Mouse (Mus musculus) heart, postnatal 0 days (tissue): ENCODE results near the gene B830017H08Rik. TPM values are rescaled to one million over a fixed set of nuclear protein-coding genes. Genes with fewer than 3 reads are reported as not detected.

ENCODE experiments used
- ATAC-seq: fragments of 200-750 bp; cut with Nextera tagmentation; 2 replicates; pipeline ENCODE4 v1.8.0; 2017; ENCODE audit warnings: low read depth, moderate number of reproducible peaks, moderate library complexity; ENCODE audit not compliant: insufficient read depth
- DNase-seq: peaks from one replicate; pipeline ENCODE4 v3.0.0-alpha.2; 2016; ENCODE audit warnings: low spot score
- H3K27ac ChIP-seq: fragments of 300-500 bp; sonication (generic); 2 replicates; pipeline ENCODE4 v1.5.1; 2014; ENCODE audit warnings: low read depth, mild to moderate bottlenecking
- H3K27me3 ChIP-seq: fragments of 300-500 bp; sonication (generic); 2 replicates; pipeline ENCODE4 v1.6.1; 2014; ENCODE audit warnings: low read length, mixed read lengths; ENCODE audit not compliant: control insufficient read depth, insufficient read depth
- H3K36me3 ChIP-seq: fragments of 300-500 bp; sonication (generic); replicated peaks from 2 replicates; pipeline ENCODE4 v1.6.1; 2014; ENCODE audit warnings: low read length, mixed read lengths; ENCODE audit not compliant: control insufficient read depth, insufficient read depth
- H3K4me1 ChIP-seq: fragments of 300-500 bp; sonication (generic); 2 replicates; pipeline ENCODE4 v1.6.1; 2014; ENCODE audit warnings: antibody characterized with exemption; ENCODE audit not compliant: control insufficient read depth, insufficient read depth
- H3K4me2 ChIP-seq: fragments of 300-500 bp; sonication (generic); 2 replicates; pipeline ENCODE4 v1.6.1; 2014; ENCODE audit warnings: low read depth, mild to moderate bottlenecking, low read length, moderate library complexity
- H3K4me3 ChIP-seq: fragments of 300-500 bp; sonication (generic); 2 replicates; pipeline ENCODE4 v1.5.1; 2014; ENCODE audit warnings: low read depth, low read length
- H3K9ac ChIP-seq: fragments of 300-500 bp; sonication (generic); replicated peaks from 2 replicates; pipeline ENCODE4 v1.6.1; 2014; ENCODE audit warnings: low read depth, low read length, mixed read lengths
- H3K9me3 ChIP-seq: fragments of 300-500 bp; sonication (generic); replicated peaks from 2 replicates; pipeline ENCODE4 v1.6.1; 2016; ENCODE audit warnings: low read length; ENCODE audit not compliant: control insufficient read depth
- CTCF ChIP-seq: IDR thresholded peaks from 2 replicates; pipeline ENCODE4 v1.5.1; 2016; ENCODE audit warnings: antibody characterized with exemption, control low read depth, low read depth
- EP300 ChIP-seq: IDR thresholded peaks from 2 replicates; pipeline ENCODE4 v1.6.1; 2016; ENCODE audit warnings: antibody characterized with exemption, low read depth
- WGBS: fragments of 180-500 bp; shearing (Covaris S2); extraction: QIAGEN DNeasy Blood & Tissue Kit; methylation state at CpG from one replicate; pipeline ENCODE4 v1.1.7; 2014; 5-methylcytosine and 5-hydroxymethylcytosine counted together
- polyA plus RNA-seq: library from polyadenylated mRNA; unstranded; fragments of >200 nt; fragmentation: Nextera tagmentation; extraction: Ambion mirVana; gene quantifications from 2 replicates; pipeline ENCODE4 v1.2.1, GENCODE M21; 2015
- total RNA-seq: library from RNA; depleted of rRNA; stranded (reverse); fragments of >200 nt; gene quantifications from 2 replicates; pipeline ENCODE4 v1.2.3, GENCODE M21; 2014; ENCODE audit warnings: low replicate concordance

Gene B830017H08Rik
- total and polyA plus RNA-seq, 2 experiments from 2014 or later = not detected

DNA sequence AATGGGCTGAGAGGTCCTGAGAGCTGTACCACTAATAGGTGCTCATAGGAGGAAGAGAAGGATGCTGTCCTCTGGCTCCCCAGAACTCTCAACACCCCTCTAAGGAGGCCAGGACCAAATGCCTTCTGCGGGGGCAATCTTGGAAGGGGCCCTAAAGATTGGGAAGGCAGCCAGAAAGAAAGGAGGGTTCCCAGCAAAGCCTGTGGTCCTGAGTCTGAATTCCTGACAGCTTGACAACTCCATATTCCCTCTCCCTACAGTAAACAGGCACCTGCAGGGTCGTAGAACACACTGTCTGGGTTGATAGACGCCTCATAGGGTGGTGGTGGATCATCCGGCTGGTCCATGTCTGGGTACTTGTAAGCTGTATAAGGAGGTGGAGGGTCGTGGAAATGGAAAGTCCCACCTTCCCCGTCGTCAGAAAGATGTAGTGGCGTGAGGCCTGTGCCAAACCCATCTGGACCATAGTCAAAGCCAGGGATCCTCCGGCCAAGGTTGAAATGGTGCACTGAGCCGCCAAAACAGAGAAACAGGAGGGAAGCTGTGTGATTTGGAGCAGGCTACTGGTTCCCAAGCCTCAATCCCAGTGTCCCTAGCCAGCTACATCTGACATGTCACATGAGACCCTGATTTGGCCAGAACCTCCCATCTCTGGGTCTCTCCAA, 10.9 kb downstream of the B830017H08Rik start:
- Histone ChIP-seq H3K4me2 (no peak overlapping the region), H3K27ac (no peak overlapping the region), H3K9me3 (no peaks in the 10 kb centered on the region), H3K36me3 (peaks cover 82% of the 10 kb centered on the region), H3K27me3 (no peaks in the 10 kb centered on the region), H3K4me1 (no peaks in the 10 kb centered on the region), H3K9ac (no peak overlapping the region), H3K4me3 (no peak overlapping the region)
- DNase-seq (no peak), ATAC-seq (no peak)
- 90% methylated on average over 10 of the region's 10 CpGs for WGBS
- no peak for TF ChIP-seq EP300
- TF ChIP-seq CTCF = no peak

DNA sequence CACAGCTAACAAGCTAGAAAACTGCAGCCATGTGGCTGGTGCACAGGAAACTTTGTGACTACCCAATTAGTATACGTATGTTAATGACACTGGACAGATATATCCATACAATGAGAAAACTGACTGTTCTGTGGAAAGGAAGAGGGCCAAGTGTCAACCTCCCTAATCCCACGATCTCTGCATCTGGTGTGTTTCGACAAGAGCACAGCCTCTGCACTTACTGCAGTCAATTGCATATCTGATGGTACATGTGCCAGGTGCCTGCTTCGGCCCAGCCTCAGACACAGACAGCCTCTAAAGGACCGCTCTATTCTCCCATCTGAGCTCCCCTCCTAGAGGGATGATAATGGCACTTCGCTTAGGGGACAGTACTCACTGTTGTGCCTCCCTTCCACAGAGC, 15.5 kb downstream of the B830017H08Rik start:
- no peak overlapping the region for H3K9ac ChIP-seq
- no peak overlapping the region for H3K4me3 ChIP-seq
- ATAC-seq (no peak), DNase-seq (no peak)
- 81% methylated on average over 6 of the region's 6 CpGs for WGBS
- peaks cover 89% of the 10 kb centered on the region for H3K36me3 ChIP-seq
- H3K27ac ChIP-seq = no peak overlapping the region
- H3K27me3 ChIP-seq = no peaks in the 10 kb centered on the region
- no peak overlapping the region for H3K4me2 ChIP-seq
- no peaks in the 10 kb centered on the region for H3K4me1 ChIP-seq
- no peak for TF ChIP-seq CTCF
- TF ChIP-seq EP300 = no peak
- H3K9me3 ChIP-seq = no peaks in the 10 kb centered on the region

DNA sequence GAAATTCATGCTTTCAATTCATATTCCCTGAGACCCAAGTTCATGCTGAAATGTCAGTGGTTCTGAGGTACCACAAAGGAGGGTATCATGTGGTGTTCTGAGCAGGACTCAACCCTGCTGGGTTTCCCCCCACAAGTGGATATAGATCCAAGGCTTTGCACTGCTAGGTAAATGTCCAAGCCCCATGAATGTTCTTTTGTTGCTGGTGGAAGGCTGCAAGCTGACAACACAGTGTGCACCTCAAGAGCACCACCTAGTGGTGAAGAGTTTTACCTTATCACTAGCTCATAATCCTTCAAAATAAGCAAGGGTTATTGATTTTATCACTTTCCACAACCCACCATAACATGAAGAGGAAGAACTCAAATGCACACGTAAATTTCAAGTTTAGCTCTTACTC, 16.0 kb downstream of the B830017H08Rik start:
- no peak overlapping the region for H3K4me2 ChIP-seq
- peaks cover 88% of the 10 kb centered on the region for H3K36me3 ChIP-seq
- H3K27me3 ChIP-seq = no peaks in the 10 kb centered on the region
- peak; percentile 78 for TF ChIP-seq CTCF
- no peak for TF ChIP-seq EP300
- DNase-seq (no peak), ATAC-seq (no peak)
- H3K27ac ChIP-seq = no peak overlapping the region
- 26% methylated on average over 1 of the region's 1 CpGs for WGBS
- no peak overlapping the region for H3K4me3 ChIP-seq
- H3K9ac ChIP-seq = no peak overlapping the region
- H3K9me3 ChIP-seq = no peaks in the 10 kb centered on the region
- no peaks in the 10 kb centered on the region for H3K4me1 ChIP-seq

DNA sequence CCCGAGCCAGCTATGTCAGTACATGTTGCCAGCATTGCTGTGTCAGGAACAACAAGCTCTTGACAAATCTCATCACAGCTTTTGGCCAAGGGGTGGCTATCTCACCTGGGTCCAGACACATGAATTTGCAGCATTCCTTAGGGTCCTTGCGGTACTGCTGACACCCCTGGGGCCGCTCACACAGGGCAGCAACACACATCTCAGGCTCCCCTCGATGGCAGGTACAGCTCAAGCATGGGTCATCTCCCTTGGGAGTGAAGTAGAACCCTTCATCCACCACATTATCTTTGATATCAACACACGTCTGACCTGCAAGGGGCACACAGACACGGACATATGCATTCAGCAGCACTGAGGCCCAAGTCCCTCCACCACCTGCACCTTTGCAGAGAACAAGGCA, 16.6 kb downstream of the B830017H08Rik start:
- Histone ChIP-seq H3K9ac (no peak overlapping the region), H3K27me3 (no peaks in the 10 kb centered on the region), H3K4me3 (no peak overlapping the region), H3K27ac (no peak overlapping the region), H3K9me3 (no peaks in the 10 kb centered on the region), H3K36me3 (peaks cover 88% of the 10 kb centered on the region), H3K4me1 (no peaks in the 10 kb centered on the region), H3K4me2 (no peak overlapping the region)
- no peak for ATAC-seq
- 72% methylated on average over 6 of the region's 6 CpGs for whole genome bisulfite sequencing
- no peak for DNase-seq
- TF ChIP-seq EP300 (no peak), CTCF (no peak)

DNA sequence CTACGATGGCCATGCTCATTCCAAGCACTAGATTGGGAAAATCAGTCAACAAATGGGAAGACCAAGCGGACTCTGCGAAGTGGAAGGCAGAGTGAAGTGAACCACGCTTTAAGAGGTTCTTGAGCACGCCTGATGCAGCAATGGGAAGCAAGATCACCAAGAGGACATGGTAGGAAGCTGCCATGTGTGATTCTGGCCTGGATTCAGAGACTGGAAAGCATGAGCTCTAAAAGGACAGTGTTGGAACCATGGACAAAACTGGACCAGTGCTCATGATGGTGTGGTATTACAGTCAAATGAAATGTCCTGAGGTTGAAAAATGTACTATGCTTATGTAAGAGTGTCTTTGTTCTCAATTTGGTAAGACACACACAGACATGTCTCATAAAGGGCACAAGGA, 18.4 kb downstream of the B830017H08Rik start:
- H3K27ac ChIP-seq = no peak overlapping the region
- H3K4me3 ChIP-seq = no peak overlapping the region
- no peaks in the 10 kb centered on the region for H3K9me3 ChIP-seq
- H3K27me3 ChIP-seq = no peaks in the 10 kb centered on the region
- no peak overlapping the region for H3K4me2 ChIP-seq
- no peak overlapping the region for H3K9ac ChIP-seq
- no peaks in the 10 kb centered on the region for H3K4me1 ChIP-seq
- ATAC-seq (no peak), DNase-seq (no peak)
- H3K36me3 ChIP-seq = peaks cover 86% of the 10 kb centered on the region
- 91% methylated on average over 5 of the region's 5 CpGs for WGBS
- no peak for TF ChIP-seq CTCF
- TF ChIP-seq EP300 = no peak

DNA sequence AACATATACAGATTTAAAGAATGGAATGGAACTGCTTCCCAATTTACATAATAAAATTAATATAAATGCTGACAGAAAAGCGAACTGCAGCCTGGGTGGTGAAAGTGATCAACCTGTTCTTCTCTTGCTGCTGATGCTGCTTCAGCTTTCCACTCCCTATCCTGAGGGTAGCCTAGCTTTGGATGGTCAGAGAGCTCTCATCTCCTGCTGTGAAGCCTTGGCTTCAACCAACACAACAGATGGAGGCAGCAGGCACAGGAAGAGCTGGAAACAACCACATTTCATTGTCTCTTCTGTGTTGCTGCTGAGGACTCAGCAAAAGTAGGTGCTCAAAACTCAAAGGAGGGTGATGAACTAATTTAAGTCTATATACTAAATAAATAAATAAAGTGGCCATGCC, 18.9 kb downstream of the B830017H08Rik start:
- Histone ChIP-seq H3K4me3 (no peak overlapping the region), H3K27ac (no peak overlapping the region), H3K4me1 (no peaks in the 10 kb centered on the region), H3K36me3 (peaks cover 86% of the 10 kb centered on the region), H3K9me3 (no peaks in the 10 kb centered on the region), H3K27me3 (no peaks in the 10 kb centered on the region), H3K9ac (no peak overlapping the region), H3K4me2 (no peak overlapping the region)
- DNase-seq (no peak), ATAC-seq (no peak)
- TF ChIP-seq EP300 (no peak), CTCF (no peak)
- 94% methylated on average over 1 of the region's 1 CpGs for WGBS
